Mouse (Mus musculus): Measurements from ENCODE around the gene Shc1.

Gene Shc1

GRCm38 (mm10) chr3:89418170-89418860, at the start of gene Shc1, which contains the start of gene Cks1b:
TSS of gene Shc1 (plus strand) at chr3:89418443.
TSS of gene Cks1b (minus strand) at chr3:89418383.
- DNase-seq (ENCODE audit: low read depth, low spot score) = peak; percentile 99

- DNase-seq (ENCODE audit: low read depth, low spot score) = no peak
Observed at GRCm38 (mm10) chr3:89373581-89374231, 44.5 kb upstream of the Shc1 start.

- no peak for DNase-seq (ENCODE audit: low read depth, low spot score)
Observed at GRCm38 (mm10) chr3:89377831-89378230, 40.4 kb upstream of the Shc1 start.

GRCm38 (mm10) chr3:89378394-89379067, 39.7 kb upstream of the Shc1 start:
- DNase-seq (ENCODE audit: low read depth, low spot score) = peak; percentile 87

GRCm38 (mm10) chr3:89379388-89380131, 38.7 kb upstream of the Shc1 start:
- DNase-seq (ENCODE audit: low read depth, low spot score) = no peak

GRCm38 (mm10) chr3:89380291-89380690, 38.0 kb upstream of the Shc1 start:
- no peak for DNase-seq (ENCODE audit: low read depth, low spot score)

GRCm38 (mm10) chr3:89380711-89381110, 37.5 kb upstream of the Shc1 start:
- no peak for DNase-seq (ENCODE audit: low read depth, low spot score)

GRCm38 (mm10) chr3:89381233-89381632, 37.0 kb upstream of the Shc1 start:
- no peak for DNase-seq (ENCODE audit: low read depth, low spot score)

- DNase-seq (ENCODE audit: low read depth, low spot score) = no peak
Observed at GRCm38 (mm10) chr3:89382033-89382882, 36.0 kb upstream of the Shc1 start.

- DNase-seq (ENCODE audit: low read depth, low spot score) = no peak
Observed at GRCm38 (mm10) chr3:89382950-89383349, 35.3 kb upstream of the Shc1 start.

GRCm38 (mm10) chr3:89383651-89384255, 34.5 kb upstream of the Shc1 start:
- DNase-seq (ENCODE audit: low read depth, low spot score) = no peak

- DNase-seq (ENCODE audit: low read depth, low spot score) = no peak
Observed at GRCm38 (mm10) chr3:89384331-89385076, 33.7 kb upstream of the Shc1 start.

- no peak for DNase-seq (ENCODE audit: low read depth, low spot score)
Observed at GRCm38 (mm10) chr3:89385451-89385850, 32.8 kb upstream of the Shc1 start.

GRCm38 (mm10) chr3:89386438-89387420, 31.5 kb upstream of the Shc1 start:
- DNase-seq (ENCODE audit: low read depth, low spot score) = no peak

- no peak for DNase-seq (ENCODE audit: low read depth, low spot score)
Observed at GRCm38 (mm10) chr3:89387632-89388031, 30.6 kb upstream of the Shc1 start.

- peak; percentile 59 for DNase-seq (ENCODE audit: low read depth, low spot score)
Observed at GRCm38 (mm10) chr3:89388134-89388881, 29.9 kb upstream of the Shc1 start.

GRCm38 (mm10) chr3:89388901-89389740, 29.1 kb upstream of the Shc1 start:
- peak; percentile 84 for DNase-seq (ENCODE audit: low read depth, low spot score)
